ENCODE assay signal across 9 mouse cellular contexts in genomic region chr7:125475601-125476251, GRCm38 (mm10). TPM values are rescaled to one million over a fixed set of nuclear protein-coding genes. Genes with fewer than 3 reads are reported as not detected.
DNase-seq lines count a peak whose midpoint lies in the region; ATAC-seq and TF ChIP-seq lines count a peak whose summit lies in the region.
"Had no signal": no experiment of that assay in that cellular context is flagged by ENCODE, and none has a peak within 500 bp of the region (broad histone marks: within the 10 kb centered on the region; RNA-seq: fewer than 3 reads in every experiment).

No protein-coding gene starts in this region.

- ATAC-seq in forebrain, postnatal 0 days = peak; percentile 70
- ATAC-seq in hindbrain, postnatal 0 days = peak; percentile 79
- peak; percentile 43; the same call in 1 of the 2 replicates for ATAC-seq in midbrain, embryonic 16.5 days

- no peaks in the 10 kb centered on the region for H3K9me3 ChIP-seq in forebrain, postnatal 0 days (ENCODE audit: low read length)
- no peaks in the 10 kb centered on the region for H3K9me3 ChIP-seq in hindbrain, postnatal 0 days (ENCODE audit: low read length)
- no peaks in the 10 kb centered on the region for H3K9me3 ChIP-seq in midbrain, embryonic 16.5 days (replicated peaks; ENCODE audit: control insufficient read depth, low read length, poor library complexity, severe bottlenecking)

- no peak for TF ChIP-seq POLR2A in spleen, adult 2 months (IDR thresholded peaks at IDR 0.05; ENCODE audit: low read depth, low read length)

- peaks cover 8% of the 10 kb centered on the region; the same call in 1 of the 2 replicates for H3K36me3 ChIP-seq in spleen, adult 2 months (ENCODE audit: control insufficient read depth, insufficient read depth, low read length)
- H3K36me3 ChIP-seq in forebrain, postnatal 0 days (ENCODE audit: insufficient read depth) = peaks cover 16% of the 10 kb centered on the region
- no peaks in the 10 kb centered on the region for H3K36me3 ChIP-seq in hindbrain, postnatal 0 days (ENCODE audit: insufficient read depth, low read length)
- H3K36me3 ChIP-seq in midbrain, embryonic 16.5 days (ENCODE audit: control insufficient read depth, insufficient read depth, low read length) = no peaks in the 10 kb centered on the region

- no peak overlapping the region for H3K9ac ChIP-seq in forebrain, postnatal 0 days
- no peak overlapping the region; the same call in 1 of the 2 replicates for H3K9ac ChIP-seq in hindbrain, postnatal 0 days (replicated peaks; ENCODE audit: low read length)
- no peak overlapping the region for H3K9ac ChIP-seq in midbrain, embryonic 16.5 days (ENCODE audit: low read depth, low read length)

- no peak overlapping the region for H3K4me2 ChIP-seq in forebrain, postnatal 0 days (ENCODE audit: low read depth)
- H3K4me2 ChIP-seq in hindbrain, postnatal 0 days (ENCODE audit: low read depth, low read length) = no peak overlapping the region
- H3K4me2 ChIP-seq in midbrain, embryonic 16.5 days (ENCODE audit: low read length) = no peak overlapping the region

- WGBS in spleen, adult 2 months = 68% methylated on average over 11 of the region's 11 CpGs
- 27% methylated on average over 11 of the region's 11 CpGs for WGBS in forebrain, postnatal 0 days
- WGBS in hindbrain, postnatal 0 days = 44% methylated on average over 11 of the region's 11 CpGs
- 55% methylated on average over 11 of the region's 11 CpGs for WGBS in midbrain, embryonic 16.5 days

- H3K27ac ChIP-seq in spleen, adult 2 months (ENCODE audit: insufficient read depth, low read length) = peak overlapping the region; percentile 42
- H3K27ac ChIP-seq in forebrain, postnatal 0 days (ENCODE audit: low read depth, low read length) = peak overlapping the region; percentile 30; the same call in 1 of the 2 replicates
- H3K27ac ChIP-seq in hindbrain, postnatal 0 days = peak overlapping the region; percentile 59; the same call in 1 of the 2 replicates
- H3K27ac ChIP-seq in midbrain, embryonic 16.5 days (ENCODE audit: low read length) = 0 out of 2 replicates have a peak overlapping the region, but pooled peaks have one; percentile 4
- H3K27ac ChIP-seq: macrophage had no signal

- H3K27me3 ChIP-seq in spleen, adult 2 months (ENCODE audit: control insufficient read depth, insufficient read depth, low read length) = no peaks in the 10 kb centered on the region
- H3K27me3 ChIP-seq in forebrain, postnatal 0 days (ENCODE audit: insufficient read depth, low read length) = no peaks in the 10 kb centered on the region
- no peaks in the 10 kb centered on the region for H3K27me3 ChIP-seq in hindbrain, postnatal 0 days (ENCODE audit: insufficient read depth, low read length)
- no peaks in the 10 kb centered on the region for H3K27me3 ChIP-seq in midbrain, embryonic 16.5 days (ENCODE audit: control insufficient read depth, insufficient read depth, low read depth, low read length)

- peaks cover 47% of the 10 kb centered on the region for H3K4me1 ChIP-seq in spleen, adult 2 months (ENCODE audit: control insufficient read depth, insufficient read depth, insufficient read length)
- H3K4me1 ChIP-seq in forebrain, postnatal 0 days (ENCODE audit: insufficient read depth) = no peaks in the 10 kb centered on the region; the same call in 1 of the 2 replicates
- peaks cover 14% of the 10 kb centered on the region; the same call in 1 of the 2 replicates for H3K4me1 ChIP-seq in hindbrain, postnatal 0 days (ENCODE audit: insufficient read depth, low read length)
- peaks cover 7% of the 10 kb centered on the region; the same call in 1 of the 2 replicates for H3K4me1 ChIP-seq in midbrain, embryonic 16.5 days (ENCODE audit: control insufficient read depth, insufficient read depth, low read length)

- H3K4me3 ChIP-seq in spleen, adult 2 months (ENCODE audit: extremely low read depth, insufficient read depth, insufficient read length) = no peak overlapping the region
- no peak overlapping the region for H3K4me3 ChIP-seq in forebrain, postnatal 0 days (ENCODE audit: low read depth, low read length)
- no peak overlapping the region for H3K4me3 ChIP-seq in hindbrain, postnatal 0 days (ENCODE audit: low read length)
- H3K4me3 ChIP-seq in midbrain, embryonic 16.5 days (ENCODE audit: low read depth, low read length) = no peak overlapping the region

- DNase-seq in spleen, adult 2 months (ENCODE audit: low read depth in 1 of 2, low spot score in 2 of 2) = no peak
- no peak for DNase-seq in spleen, postnatal 14 days (ENCODE audit: low spot score in 2 of 2)
- peak; percentile 37 for DNase-seq in forebrain, postnatal 0 days
- peak; percentile 56 for DNase-seq in hindbrain, postnatal 0 days (ENCODE audit: low spot score)
- DNase-seq in testis, postnatal 14 days (ENCODE audit: low spot score) = no peak
- no peak for DNase-seq in frontal cortex, postnatal 14 days (ENCODE audit: low spot score in 2 of 2)
- DNase-seq in left cerebral cortex, adult 8-10 months (ENCODE audit: low spot score in 2 of 2) = no peak

- TF ChIP-seq CTCF in spleen, adult 2 months (IDR thresholded peaks at IDR 0.05; ENCODE audit: extremely low read depth, insufficient read depth, insufficient read length, insufficient replicate concordance) = no peak
- TF ChIP-seq CTCF in forebrain, postnatal 0 days (IDR thresholded peaks at IDR 0.05; ENCODE audit: low read depth) = peak; percentile 19; the same call in 1 of the 2 replicates
- peak; percentile 28 for TF ChIP-seq CTCF in hindbrain, postnatal 0 days (IDR thresholded peaks at IDR 0.05; ENCODE audit: low read depth)

RNA-seq across cellular contexts. Expression of gene Nsmce1, which starts 15.7 kb away (rescaled TPM):
- polyA plus RNA-seq in spleen, adult 2 months (2012; rRNA removed) = 38.4 and 42.4 TPM in 2 replicates
- 43.3 and 58.6 TPM in 2 replicates for total RNA-seq in forebrain, postnatal 0 days (2014; rRNA removed)
- polyA plus RNA-seq in forebrain, postnatal 0 days (2015; fragmentation: Nextera tagmentation; extraction: Ambion mirVana) = 107 and 123 TPM in 2 replicates
- 21.3 and 27.8 TPM in 2 replicates for total RNA-seq in hindbrain, postnatal 0 days (2014; rRNA removed)
- 87.9 and 88.6 TPM in 2 replicates for polyA plus RNA-seq in hindbrain, postnatal 0 days (2015; fragmentation: Nextera tagmentation; extraction: Ambion mirVana)
- 85.5 and 86.6 TPM in 2 replicates for polyA plus RNA-seq in midbrain, embryonic 16.5 days (2015; fragmentation: Nextera tagmentation; extraction: Ambion mirVana)
- total RNA-seq in left cerebral cortex, adult 8-10 months (2022) = 10 to 100 TPM; 15.0 to 17.3 (median 16.7) TPM

RNA-seq across cellular contexts. Expression of gene Kdm8, which starts 31.2 kb away (rescaled TPM):
- 3.8 and 3.9 TPM in 2 replicates for polyA plus RNA-seq in spleen, adult 2 months (2012; rRNA removed)
- 4.7 and 6.9 TPM in 2 replicates for total RNA-seq in forebrain, postnatal 0 days (2014; rRNA removed)
- polyA plus RNA-seq in forebrain, postnatal 0 days (2015; fragmentation: Nextera tagmentation; extraction: Ambion mirVana) = 1.9 and 3.1 TPM in 2 replicates
- 7.2 and 7.5 TPM in 2 replicates for total RNA-seq in hindbrain, postnatal 0 days (2014; rRNA removed)
- polyA plus RNA-seq in hindbrain, postnatal 0 days (2015; fragmentation: Nextera tagmentation; extraction: Ambion mirVana) = 4.1 and 5.0 TPM in 2 replicates
- 3.9 and 4.1 TPM in 2 replicates for polyA plus RNA-seq in midbrain, embryonic 16.5 days (2015; fragmentation: Nextera tagmentation; extraction: Ambion mirVana)
- total RNA-seq in left cerebral cortex, adult 8-10 months (2022) = 1 to 10 TPM; 4.7 to 5.4 (median 5.3) TPM

Comparison
In these comparisons a context has a peak if more than half of its experiments do, and no peak if none do; other contexts are left out.
1. DNase-seq: peak in forebrain, postnatal 0 days (single experiment) and hindbrain, postnatal 0 days (single experiment); none in spleen, adult 2 months (0 of 2), spleen, postnatal 14 days (0 of 2), testis, postnatal 14 days (single experiment), frontal cortex, postnatal 14 days (0 of 2) and left cerebral cortex, adult 8-10 months (0 of 2).
2. H3K27ac ChIP-seq: peak in every context shown above with its lines; median percentile 59 in hindbrain, postnatal 0 days; 42 in spleen, adult 2 months; 30 in forebrain, postnatal 0 days; 4 in midbrain, embryonic 16.5 days.
3. Peak in every context shown above with its lines, with median percentiles within 50 percentile points of each other: ATAC-seq.